Mouse (Mus musculus): ENCODE measurements around the gene Gm21887. TPM values are rescaled to one million over a fixed set of nuclear protein-coding genes. Genes with fewer than 3 reads are reported as not detected.
"Not testable (repeated sequence)": the region's sequence is repeated elsewhere in the genome, so short reads cannot be mapped to it uniquely, and the experiment has no call there.

Gene Gm21887
- polyA plus RNA-seq, 1 experiment from 2014 or later = 139 TPM

- H3K9me3 ChIP-seq = not testable (repeated sequence)
- WGBS = 40% methylated on average over 11 of the region's 18 CpGs
Measured at GRCm38 (mm10) chrX:170002510-170003197, 6.8 kb upstream of the Gm21887 start.

GRCm38 (mm10) chrX:170003536-170003935, 5.9 kb upstream of the Gm21887 start:
- 25% methylated on average over 1 of the region's 1 CpGs for WGBS
- H3K4me2 ChIP-seq; H3K36me3 ChIP-seq; ATAC-seq (ENCODE audit: low read depth); H3K4me3 ChIP-seq; H3K4me1 ChIP-seq (replicated peaks); H3K27ac ChIP-seq (replicated peaks); H3K27me3 ChIP-seq; H3K9ac ChIP-seq: not testable (repeated sequence)
- H3K9me3 ChIP-seq = peaks cover 19% of the 10 kb centered on the region

More at GRCm38 (mm10) chrX:170002510-170003197, 6.8 kb upstream of the Gm21887 start:
- not testable (repeated sequence) for H3K27me3 ChIP-seq; H3K36me3 ChIP-seq; ATAC-seq (ENCODE audit: low read depth); H3K4me1 ChIP-seq (replicated peaks); H3K9ac ChIP-seq; H3K4me3 ChIP-seq; H3K4me2 ChIP-seq; H3K27ac ChIP-seq (replicated peaks)

- H3K27ac ChIP-seq (replicated peaks) = 0 out of 2 replicates have a peak overlapping the region, but pooled peaks have one; percentile 0
Measured at GRCm38 (mm10) chrX:170004236-170004635, 5.2 kb upstream of the Gm21887 start.

DNA sequence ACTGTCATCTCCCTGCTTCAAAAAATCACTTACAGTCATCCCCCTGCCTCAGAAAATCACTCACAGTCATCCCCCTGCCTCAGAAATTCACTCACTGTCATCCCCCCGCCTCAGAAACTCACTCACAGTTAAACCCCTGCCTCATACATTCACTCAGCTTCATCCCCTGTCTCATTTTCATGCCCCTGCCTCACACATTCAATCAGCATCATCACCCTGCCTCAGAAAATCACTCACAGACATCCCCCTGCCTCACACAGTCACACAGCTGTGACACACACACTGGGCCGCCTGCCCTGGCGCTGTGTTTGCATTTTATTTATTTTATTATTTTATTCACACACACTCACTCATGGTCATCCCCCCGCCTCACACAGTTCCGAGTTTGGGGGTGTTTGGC, 4.7 kb upstream of the Gm21887 start:
- H3K4me2 ChIP-seq; ATAC-seq (ENCODE audit: low read depth): not testable (repeated sequence)
- WGBS = 29% methylated on average over 5 of the region's 5 CpGs

More at GRCm38 (mm10) chrX:170004236-170004635, 5.2 kb upstream of the Gm21887 start:
- not testable (repeated sequence) for H3K4me3 ChIP-seq; H3K4me1 ChIP-seq (replicated peaks); H3K4me2 ChIP-seq; H3K36me3 ChIP-seq; ATAC-seq (ENCODE audit: low read depth); H3K9ac ChIP-seq; H3K27me3 ChIP-seq
- 41% methylated on average over 2 of the region's 2 CpGs for WGBS
- H3K9me3 ChIP-seq = peaks cover 23% of the 10 kb centered on the region

DNA sequence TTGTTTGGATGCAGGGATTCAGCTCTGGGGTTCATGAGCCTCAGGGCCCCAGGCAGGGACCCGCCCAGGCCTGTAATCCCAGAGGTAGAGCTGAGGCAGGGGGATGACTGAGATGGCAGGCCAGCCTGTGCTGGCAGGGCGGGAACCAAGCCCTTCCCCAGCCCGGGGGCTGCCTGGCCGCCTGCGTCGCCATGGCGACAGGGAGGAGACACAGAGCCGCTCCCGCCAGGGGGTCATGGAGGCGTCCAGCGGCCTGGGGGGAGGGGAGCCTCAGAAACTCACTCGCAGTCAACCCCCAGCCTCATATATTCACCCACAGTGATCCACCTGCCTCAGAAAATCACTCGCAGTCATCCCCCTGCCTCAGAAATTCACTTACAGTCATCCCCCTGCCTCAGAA, 4.3 kb upstream of the Gm21887 start:
- not testable (repeated sequence) for H3K27ac ChIP-seq (replicated peaks); H3K4me3 ChIP-seq; H3K27me3 ChIP-seq; H3K4me2 ChIP-seq; H3K36me3 ChIP-seq; H3K4me1 ChIP-seq (replicated peaks); ATAC-seq (ENCODE audit: low read depth); H3K9ac ChIP-seq
- WGBS = 18% methylated on average over 13 of the region's 13 CpGs
- peaks cover 30% of the 10 kb centered on the region for H3K9me3 ChIP-seq

More for the DNA sequence above, 4.7 kb upstream of the Gm21887 start:
- not testable (repeated sequence) for H3K36me3 ChIP-seq; H3K9ac ChIP-seq; H3K4me1 ChIP-seq (replicated peaks); H3K27ac ChIP-seq (replicated peaks); H3K27me3 ChIP-seq; H3K4me3 ChIP-seq
- peaks cover 28% of the 10 kb centered on the region for H3K9me3 ChIP-seq

DNA sequence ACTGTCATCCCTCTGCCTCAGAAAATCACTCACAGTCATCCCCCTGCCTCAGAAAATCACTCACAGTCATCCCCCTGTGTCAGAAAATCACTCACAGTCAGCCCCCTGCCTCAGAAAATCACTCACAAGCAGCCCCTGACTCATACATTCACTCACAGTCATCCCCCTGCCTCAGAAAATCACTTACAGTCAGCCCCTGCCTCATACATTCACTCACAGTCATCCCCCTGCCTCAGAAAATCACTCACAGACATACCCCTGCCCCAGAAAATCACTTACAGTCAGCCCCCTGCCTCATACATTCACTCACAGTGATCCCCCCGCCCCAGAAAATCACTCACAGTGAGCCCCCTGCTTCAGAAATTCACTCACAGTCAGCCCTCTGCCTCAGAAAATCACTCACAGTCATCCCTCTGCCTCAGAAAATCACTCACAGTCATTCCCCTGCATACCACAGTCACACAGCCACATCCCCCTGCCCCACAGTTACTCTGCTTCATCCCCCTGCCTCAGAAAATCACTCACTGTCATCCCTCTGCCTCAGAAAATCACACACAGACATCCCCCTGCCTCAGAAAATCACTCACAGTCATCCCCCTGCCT, 3.7 kb upstream of the Gm21887 start:
- not testable (repeated sequence) for H3K9ac ChIP-seq; H3K4me1 ChIP-seq (replicated peaks); ATAC-seq (ENCODE audit: low read depth); H3K4me3 ChIP-seq; H3K27me3 ChIP-seq; H3K27ac ChIP-seq (replicated peaks); H3K4me2 ChIP-seq
- Histone ChIP-seq H3K9me3 (peaks cover 31% of the 10 kb centered on the region), H3K36me3 (peaks cover 10% of the 10 kb centered on the region)
- 40% methylated on average over 1 of the region's 1 CpGs for WGBS

DNA sequence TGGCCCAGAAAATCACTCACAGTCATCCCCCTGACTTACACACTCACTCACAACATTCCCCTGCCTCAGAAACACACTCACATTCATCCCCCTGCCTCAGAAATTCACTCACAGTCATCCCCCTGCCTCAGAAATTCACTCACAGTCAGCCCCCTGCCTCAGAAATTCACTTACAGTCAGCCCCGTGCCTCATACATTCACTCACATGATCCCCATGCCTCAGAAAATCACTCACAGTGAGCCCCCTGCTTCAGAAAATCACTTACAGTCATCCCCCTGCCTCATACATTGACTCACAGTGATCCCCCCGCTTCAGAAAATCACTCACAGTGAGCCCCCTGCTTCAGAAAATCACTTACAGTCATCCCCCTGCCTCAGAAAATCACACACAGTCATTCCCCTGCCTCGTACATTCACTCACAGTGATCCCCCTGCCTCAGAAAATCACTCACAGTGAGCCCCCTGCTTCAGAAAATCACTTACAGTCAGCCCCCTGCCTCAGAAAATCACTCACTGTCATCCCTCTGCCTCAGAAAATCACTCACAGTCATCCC, 2.7 kb upstream of the Gm21887 start:
- H3K4me3 ChIP-seq; H3K27me3 ChIP-seq; H3K9ac ChIP-seq; H3K4me1 ChIP-seq (replicated peaks); H3K27ac ChIP-seq (replicated peaks); H3K4me2 ChIP-seq; ATAC-seq (ENCODE audit: low read depth): not testable (repeated sequence)
- 53% methylated on average over 3 of the region's 3 CpGs for WGBS
- Histone ChIP-seq H3K9me3 (peaks cover 34% of the 10 kb centered on the region), H3K36me3 (peaks cover 16% of the 10 kb centered on the region)

- not testable (repeated sequence) for H3K4me1 ChIP-seq (replicated peaks); H3K27me3 ChIP-seq
Measured at GRCm38 (mm10) chrX:170007375-170008178, 1.9 kb upstream of the Gm21887 start.

GRCm38 (mm10) chrX:170008179-170008467, 1.3 kb upstream of the Gm21887 start:
- H3K9ac ChIP-seq; ATAC-seq (ENCODE audit: low read depth); H3K27me3 ChIP-seq; H3K27ac ChIP-seq (replicated peaks); H3K4me1 ChIP-seq (replicated peaks); H3K4me2 ChIP-seq; H3K4me3 ChIP-seq: not testable (repeated sequence)
- Histone ChIP-seq H3K9me3 (peaks cover 34% of the 10 kb centered on the region), H3K36me3 (peaks cover 16% of the 10 kb centered on the region)

More at GRCm38 (mm10) chrX:170007375-170008178, 1.9 kb upstream of the Gm21887 start:
- not testable (repeated sequence) for ATAC-seq (ENCODE audit: low read depth); H3K4me2 ChIP-seq; H3K27ac ChIP-seq (replicated peaks); H3K9ac ChIP-seq; H3K4me3 ChIP-seq
- H3K36me3 ChIP-seq = peaks cover 16% of the 10 kb centered on the region
- 48% methylated on average over 2 of the region's 2 CpGs for WGBS
- H3K9me3 ChIP-seq = peaks cover 34% of the 10 kb centered on the region

DNA sequence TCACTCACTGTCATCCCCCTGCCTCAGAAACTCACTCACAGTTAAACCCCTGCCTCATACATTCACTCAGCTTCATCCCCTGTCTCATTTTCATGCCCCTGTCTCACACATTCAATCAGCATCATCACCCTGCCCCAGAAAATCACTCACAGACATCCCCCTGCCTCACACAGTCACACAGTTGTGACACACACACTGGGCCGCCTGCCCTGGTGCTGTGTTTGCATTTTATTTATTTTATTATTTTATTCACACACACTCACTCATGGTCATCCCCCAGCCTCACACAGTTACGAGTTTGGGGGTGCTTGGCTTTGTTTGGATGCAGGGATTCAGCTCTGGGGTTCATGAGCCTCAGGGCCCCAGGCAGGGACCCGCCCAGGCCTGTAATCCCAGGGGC, 875 bp upstream of the Gm21887 start:
- H3K4me3 ChIP-seq; ATAC-seq (ENCODE audit: low read depth): not testable (repeated sequence)

GRCm38 (mm10) chrX:170009801-170010221, 352 bp downstream of the Gm21887 start:
- not testable (repeated sequence) for H3K4me2 ChIP-seq; H3K4me1 ChIP-seq (replicated peaks); H3K27me3 ChIP-seq
- peak overlapping the region; percentile 50 for H3K4me3 ChIP-seq
- peak overlapping the region; percentile 78 for H3K9ac ChIP-seq
- peaks cover 16% of the 10 kb centered on the region for H3K36me3 ChIP-seq
- ATAC-seq (ENCODE audit: low read depth) = peak; percentile 98
- peak overlapping the region; percentile 77 for H3K27ac ChIP-seq (replicated peaks)
- peaks cover 34% of the 10 kb centered on the region for H3K9me3 ChIP-seq
- WGBS = 54% methylated on average over 25 of the region's 25 CpGs

More for the DNA sequence above, 875 bp upstream of the Gm21887 start:
- not testable (repeated sequence) for H3K27me3 ChIP-seq; H3K4me2 ChIP-seq; H3K4me1 ChIP-seq (replicated peaks); H3K27ac ChIP-seq (replicated peaks)
- Histone ChIP-seq H3K36me3 (peaks cover 16% of the 10 kb centered on the region), H3K9me3 (peaks cover 34% of the 10 kb centered on the region), H3K9ac (0 out of 2 replicates have a peak overlapping the region, but pooled peaks have one; percentile 3)
- WGBS = 40% methylated on average over 3 of the region's 3 CpGs
